Mouse (Mus musculus) thymus, postnatal 4 days (tissue): ENCODE measurements around the gene Cd6.

ENCODE experiments used
- DNase-seq: peaks from one replicate; pipeline ENCODE4 v3.0.0; 2021

The Cd6 gene

GRCm38 (mm10) chr19:10798576-10798975 lies 31.3 kb downstream of the Cd6 start:
- no peak for DNase-seq

GRCm38 (mm10) chr19:10794916-10795315 lies 34.9 kb downstream of the Cd6 start:
- DNase-seq: no peak

GRCm38 (mm10) chr19:10793044-10793443 lies 36.8 kb downstream of the Cd6 start:
- no peak for DNase-seq

GRCm38 (mm10) chr19:10790323-10790722 lies 39.5 kb downstream of the Cd6 start:
- no peak for DNase-seq

- peak; percentile 75 for DNase-seq
Observed at GRCm38 (mm10) chr19:10788242-10788641, 41.6 kb downstream of the Cd6 start.

GRCm38 (mm10) chr19:10787406-10787805 lies 42.5 kb downstream of the Cd6 start:
- peak; percentile 76 for DNase-seq

GRCm38 (mm10) chr19:10786753-10787152 lies 43.1 kb downstream of the Cd6 start:
- DNase-seq: peak; percentile 47

GRCm38 (mm10) chr19:10784796-10785459 lies 44.9 kb downstream of the Cd6 start:
- DNase-seq: no peak

GRCm38 (mm10) chr19:10784061-10784460 lies 45.8 kb downstream of the Cd6 start:
- DNase-seq: peak; percentile 63

GRCm38 (mm10) chr19:10783168-10783567 lies 46.7 kb downstream of the Cd6 start:
- peak; percentile 54 for DNase-seq

- no peak for DNase-seq
Observed at GRCm38 (mm10) chr19:10781641-10782040, 48.2 kb downstream of the Cd6 start.

- no peak for DNase-seq
Observed at GRCm38 (mm10) chr19:10776906-10777305, 53.0 kb downstream of the Cd6 start.

GRCm38 (mm10) chr19:10774141-10774540 lies 55.7 kb downstream of the Cd6 start:
- no peak for DNase-seq

GRCm38 (mm10) chr19:10773384-10773783 lies 56.5 kb downstream of the Cd6 start:
- no peak for DNase-seq

GRCm38 (mm10) chr19:10772866-10773265 lies 57.0 kb downstream of the Cd6 start:
- no peak for DNase-seq

- no peak for DNase-seq
Observed at GRCm38 (mm10) chr19:10771995-10772394, 57.9 kb downstream of the Cd6 start.

GRCm38 (mm10) chr19:10769429-10770195 lies 60.2 kb downstream of the Cd6 start:
- no peak for DNase-seq

GRCm38 (mm10) chr19:10768694-10769428 lies 61.0 kb downstream of the Cd6 start:
- DNase-seq: no peak

GRCm38 (mm10) chr19:10767631-10768030 lies 62.2 kb downstream of the Cd6 start:
- no peak for DNase-seq

GRCm38 (mm10) chr19:10763381-10764031 lies 66.4 kb downstream of the Cd6 start:
- no peak for DNase-seq

- no peak for DNase-seq
Observed at GRCm38 (mm10) chr19:10762468-10762867, 67.4 kb downstream of the Cd6 start.

- DNase-seq: no peak
Observed at GRCm38 (mm10) chr19:10761794-10762415, 68.0 kb downstream of the Cd6 start.
